Mouse (Mus musculus) lung, postnatal 4 days (tissue): Measurements from ENCODE around the gene Phf14.
"Not testable (repeated sequence)": the region's sequence is repeated elsewhere in the genome, so short reads cannot be mapped to it uniquely, and the experiment has no call there.

Source experiments
- DNase-seq, 2 experiments: peaks; one replicate each; pipeline ENCODE4 v3.0.0; 2021

Gene Phf14

GRCm38 (mm10) chr6:11907269-11908032, at the start of gene Phf14, which contains the start of gene Ndufa4:
Gene Phf14 (plus strand): TSS chr6:11907809.
Gene Ndufa4 (minus strand): TSS chr6:11907497.
- peak; percentile 93 to 95 for DNase-seq

DNA sequence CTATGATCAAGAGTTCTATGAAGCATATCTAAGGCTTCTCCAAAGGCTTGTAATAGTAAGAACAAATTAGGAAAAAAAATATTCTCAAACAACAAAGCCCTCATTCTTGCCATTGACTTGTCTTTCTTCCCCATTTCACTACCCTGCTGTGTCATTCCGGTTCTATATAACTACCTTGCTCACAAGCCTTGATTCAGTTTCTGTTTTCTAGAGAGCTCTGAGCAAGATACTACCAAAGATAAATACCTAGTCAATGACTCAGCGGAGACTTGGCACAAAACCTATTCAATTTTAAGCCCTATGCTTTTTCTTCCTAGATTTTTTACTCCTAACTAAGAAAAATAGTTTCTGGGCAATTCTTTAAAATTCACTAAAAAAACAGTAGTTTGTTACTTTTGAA, 32.2 kb upstream of the Phf14 start:
- not testable (repeated sequence) for DNase-seq

- no peak for DNase-seq
Measured at GRCm38 (mm10) chr6:11900809-11901310, 6.7 kb upstream of the Phf14 start.

- no peak for DNase-seq
Measured at GRCm38 (mm10) chr6:11906890-11907268, 730 bp upstream of the Phf14 start.

- no peak for DNase-seq
Measured at GRCm38 (mm10) chr6:11908170-11908569, 561 bp downstream of the Phf14 start.

DNA sequence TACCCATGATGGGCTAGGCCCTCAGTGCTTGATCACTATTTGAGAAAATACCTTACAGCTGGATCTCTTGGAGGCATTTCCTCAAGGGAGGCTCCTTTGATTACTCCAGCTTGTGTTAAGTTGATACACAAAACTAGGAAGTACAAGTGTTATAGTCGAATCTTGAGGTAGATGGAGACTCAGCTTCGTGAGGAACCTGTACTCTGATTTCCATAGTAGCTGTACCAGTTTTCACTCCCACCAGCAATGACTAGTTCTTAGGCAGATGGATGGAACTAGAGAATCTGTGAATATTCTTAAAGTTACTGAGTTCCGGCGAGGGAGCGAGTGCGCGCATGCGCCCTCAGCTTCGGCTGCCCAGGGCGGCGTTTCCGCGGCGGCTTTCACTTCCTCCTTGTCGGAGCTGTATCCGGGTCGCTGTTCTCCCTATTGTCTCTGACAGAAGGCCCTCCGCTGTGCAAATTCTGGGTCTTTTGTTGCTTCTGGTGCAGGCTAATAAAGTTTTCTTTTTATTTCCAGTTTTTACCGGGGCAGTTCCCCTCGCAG, 18.0 kb downstream of the Phf14 start:
- peak; percentile 92 to 93 for DNase-seq

DNA sequence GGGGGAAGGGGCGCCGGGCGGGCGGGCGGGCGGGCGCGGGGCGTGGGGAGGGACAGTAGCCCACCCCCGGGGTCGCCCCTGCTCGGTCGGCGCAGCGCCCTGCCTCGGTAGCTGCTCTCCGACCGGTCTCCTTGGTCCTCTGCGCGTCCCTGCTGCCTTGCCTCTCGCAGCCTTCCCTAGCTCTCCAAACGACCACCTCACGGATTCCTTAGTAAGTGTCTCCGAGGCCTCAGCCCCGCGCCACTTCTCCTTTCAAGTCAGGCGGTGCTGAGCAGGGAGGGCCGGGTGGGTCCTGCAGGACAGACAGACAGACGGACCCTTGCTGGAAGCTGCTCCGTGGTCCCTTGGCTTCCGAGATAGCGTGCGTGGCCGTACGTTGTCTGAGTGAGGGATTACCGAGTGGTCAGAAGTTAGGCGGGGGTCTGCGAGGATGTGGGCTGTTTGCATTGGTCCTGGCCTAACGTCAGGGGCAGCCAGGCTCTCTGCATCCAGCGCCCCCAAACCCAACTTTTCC, 18.5 kb downstream of the Phf14 start:
- peak; percentile 49 to 56 for DNase-seq

DNA sequence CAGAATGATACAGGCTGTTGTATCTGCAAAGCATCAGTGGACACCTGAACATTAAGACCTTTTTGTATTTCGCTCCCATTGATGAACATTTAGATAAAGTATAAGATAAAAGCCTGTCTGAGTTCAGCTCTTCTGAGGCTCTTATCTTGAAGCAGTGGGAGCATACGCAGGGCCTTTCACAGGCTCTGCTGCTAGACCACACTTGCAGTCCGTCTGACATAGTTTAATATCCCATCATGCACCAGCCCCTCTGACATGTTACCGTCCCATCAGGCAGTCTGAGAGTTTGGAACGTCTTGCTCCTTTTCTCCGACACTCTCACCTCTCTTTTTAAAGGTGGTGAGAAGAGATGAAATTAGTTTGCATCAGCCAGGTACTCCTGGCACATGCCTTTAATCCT, 19.9 kb downstream of the Phf14 start:
- no peak for DNase-seq

- no peak for DNase-seq
Measured at GRCm38 (mm10) chr6:11933403-11933802, 25.8 kb downstream of the Phf14 start.

DNA sequence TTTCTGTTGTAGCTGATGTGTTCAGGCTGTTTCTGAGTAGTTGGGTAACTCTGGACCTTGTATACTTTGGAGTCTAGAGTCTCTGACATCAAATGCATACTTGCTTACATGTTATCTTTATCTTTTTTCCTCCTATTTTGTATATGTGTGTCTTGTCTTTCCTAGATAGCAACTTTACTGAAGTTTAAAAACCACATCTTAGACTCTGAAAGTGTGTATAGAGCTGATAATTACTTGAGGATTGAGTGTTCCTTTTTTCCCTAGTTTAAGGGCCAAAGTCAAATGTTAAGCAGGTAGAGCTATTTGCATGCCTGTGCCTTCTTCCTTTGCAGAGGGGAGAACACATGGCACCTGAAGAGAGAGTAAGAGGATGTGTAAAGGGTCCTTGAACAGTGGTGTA, 33.3 kb downstream of the Phf14 start:
- DNase-seq, result no peak

GRCm38 (mm10) chr6:11942089-11942488, 34.5 kb downstream of the Phf14 start:
- DNase-seq, result no peak

- no peak for DNase-seq
Measured at GRCm38 (mm10) chr6:11948100-11948499, 40.5 kb downstream of the Phf14 start.

- no peak for DNase-seq
Measured at GRCm38 (mm10) chr6:11960172-11960571, 52.6 kb downstream of the Phf14 start.

- DNase-seq, result no peak
Measured at GRCm38 (mm10) chr6:11993782-11994181, 86.2 kb downstream of the Phf14 start.

DNA sequence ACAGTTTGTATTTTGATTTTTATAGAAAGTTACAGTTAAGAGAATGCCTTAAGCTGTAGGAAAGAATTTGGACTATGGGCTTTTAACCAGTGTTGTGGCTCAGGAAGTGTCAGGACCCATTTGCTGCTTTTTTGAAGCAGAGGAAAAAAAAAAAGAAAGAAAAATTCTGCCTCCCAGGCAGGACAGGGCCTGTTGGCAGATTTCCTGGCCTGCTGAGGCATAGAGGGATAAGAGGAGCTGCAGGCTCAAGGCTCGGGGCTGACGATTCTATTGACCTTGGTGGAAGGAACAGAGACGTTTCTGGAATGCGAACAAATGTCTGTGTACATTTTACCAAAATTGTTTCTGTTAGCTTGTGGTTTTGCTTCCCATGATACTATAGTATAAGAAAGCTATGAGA, 91.0 kb downstream of the Phf14 start:
- DNase-seq, result no peak

DNA sequence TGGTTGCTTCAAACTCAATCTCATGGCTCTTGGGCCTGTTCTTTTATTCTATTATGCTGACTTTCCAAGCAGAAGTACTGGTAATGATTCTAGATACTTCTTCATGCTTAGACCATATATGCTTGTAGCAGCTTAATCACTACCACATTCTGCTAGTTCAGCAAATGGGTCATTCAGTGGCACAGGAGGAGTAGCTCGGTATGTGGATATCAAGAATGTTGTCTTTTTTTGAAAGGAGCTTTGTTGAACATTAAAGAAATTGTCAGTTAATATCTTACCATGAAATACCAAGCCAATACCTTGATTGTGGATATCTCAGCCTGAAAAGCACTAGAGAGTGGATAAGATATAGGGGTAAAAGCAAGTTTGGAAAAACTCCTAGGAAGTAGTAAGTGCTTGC, 91.9 kb downstream of the Phf14 start:
- DNase-seq, result no peak

DNA sequence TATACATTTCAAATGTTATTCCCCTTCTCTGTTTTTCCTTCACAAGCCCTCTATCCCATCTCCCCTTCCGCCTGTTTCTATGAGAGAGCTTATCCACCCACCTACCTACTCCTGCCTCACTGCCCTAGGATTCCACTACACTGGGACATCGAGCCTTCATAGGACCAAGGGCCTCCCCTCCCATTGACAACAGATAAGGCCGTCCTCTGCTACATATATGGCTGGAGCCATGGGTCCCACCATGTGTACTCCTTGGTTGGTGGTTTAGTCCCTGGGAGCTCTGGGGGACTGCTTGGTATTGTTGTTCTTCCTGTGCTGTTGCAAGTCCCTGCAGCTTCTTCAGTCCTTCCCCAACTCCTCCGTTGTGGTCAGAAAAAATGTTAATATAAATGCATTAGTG, 97.8 kb downstream of the Phf14 start:
- no peak for DNase-seq

DNA sequence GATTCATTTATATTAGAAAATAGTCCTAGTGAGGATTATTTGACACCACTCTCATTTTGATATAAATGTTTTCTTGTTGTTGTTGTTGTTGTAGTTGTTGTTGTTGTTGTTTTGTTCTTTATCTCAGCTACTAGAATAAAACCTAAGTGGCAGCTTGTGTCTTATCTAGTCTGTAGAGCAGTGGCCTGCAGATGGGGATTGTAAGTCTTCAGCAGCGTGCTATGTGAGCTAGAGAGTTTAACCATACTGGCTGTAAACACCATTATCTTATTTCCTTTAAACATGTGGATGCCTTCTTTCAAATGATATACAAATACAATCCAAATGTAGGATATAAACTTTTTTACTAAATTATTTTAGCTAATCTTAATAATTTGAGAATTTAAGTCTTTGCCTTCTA, 98.4 kb downstream of the Phf14 start:
- no peak for DNase-seq

DNA sequence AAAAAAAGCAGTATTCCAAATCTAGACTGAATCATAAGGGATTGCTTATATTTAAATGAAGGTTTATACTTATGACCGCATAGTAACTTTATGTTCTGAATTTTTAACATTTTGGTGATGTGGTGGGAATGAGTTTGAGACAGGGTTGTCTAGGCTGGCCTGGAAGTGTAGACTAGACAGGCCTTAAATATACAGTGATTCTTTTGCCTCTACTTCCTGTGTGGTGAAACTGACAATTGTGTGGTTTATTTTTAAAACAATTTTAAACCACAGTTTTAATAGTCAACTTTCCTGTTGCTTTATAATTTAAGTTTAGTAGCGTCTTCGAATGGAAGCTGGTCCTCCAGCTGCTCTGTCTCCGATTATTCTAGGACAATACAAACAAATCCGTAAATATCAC, 104.5 kb downstream of the Phf14 start:
- no peak for DNase-seq

GRCm38 (mm10) chr6:12014035-12014434, 106.4 kb downstream of the Phf14 start:
- DNase-seq, result no peak

- no peak for DNase-seq
Measured at GRCm38 (mm10) chr6:12014733-12015132, 107.1 kb downstream of the Phf14 start.

DNA sequence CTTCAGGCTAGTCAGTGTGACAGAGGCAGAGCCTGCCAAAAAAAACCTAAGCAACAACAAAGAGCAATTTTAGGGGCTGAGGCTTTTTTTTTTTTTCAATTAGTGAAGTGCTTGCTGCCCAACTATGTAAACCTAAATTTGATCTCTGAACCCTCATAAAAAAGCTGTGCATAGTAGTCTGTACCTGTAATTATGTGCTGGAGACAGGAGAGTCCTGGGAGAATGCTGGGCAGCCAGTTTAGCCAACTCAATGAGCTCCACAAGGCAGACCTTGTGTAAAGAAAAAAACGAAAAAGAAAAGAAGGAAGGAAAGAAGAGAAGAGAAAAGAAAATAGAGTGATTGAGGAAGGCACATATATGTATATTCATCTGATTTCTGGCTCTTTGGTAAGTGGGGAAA, 112.1 kb downstream of the Phf14 start:
- DNase-seq, result no peak

- no peak for DNase-seq
Measured at GRCm38 (mm10) chr6:12020156-12020555, 112.5 kb downstream of the Phf14 start.

- no peak for DNase-seq
Measured at GRCm38 (mm10) chr6:12020738-12021137, 113.1 kb downstream of the Phf14 start.
